Mouse (Mus musculus): ENCODE measurements around the gene Chic2. TPM values are rescaled to one million over a fixed set of nuclear protein-coding genes. Genes with fewer than 3 reads are reported as not detected.

The Chic2 gene
- polyA plus RNA-seq, 1 experiment from 2014 or later = 37.7 TPM

DNA sequence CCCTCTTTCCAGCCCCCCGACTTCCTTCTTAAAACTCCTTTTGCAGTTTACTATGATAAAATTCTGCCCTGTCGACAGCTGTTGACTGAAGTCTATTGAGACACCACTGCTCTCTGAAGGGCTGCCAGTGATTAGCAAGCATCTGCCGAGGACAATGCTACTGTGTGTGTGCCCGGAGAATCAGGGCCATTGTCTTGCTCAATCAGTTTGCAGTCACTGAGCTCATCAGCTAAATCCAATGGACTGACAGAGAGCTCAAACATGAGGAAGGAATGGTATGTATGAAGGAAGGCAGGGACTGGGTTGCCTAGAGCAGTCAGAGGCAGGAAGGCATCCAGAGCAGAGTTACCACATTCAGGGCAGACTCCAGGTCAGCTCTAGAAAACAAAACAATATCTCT, 18.6 kb upstream of the Chic2 start:
- no peaks in the 10 kb centered on the region for H3K36me3 ChIP-seq (ENCODE audit: poor library complexity, severe bottlenecking)
- no peak overlapping the region for H3K4me3 ChIP-seq
- H3K9me3 ChIP-seq (replicated peaks) = peaks cover 8% of the 10 kb centered on the region
- H3K4me1 ChIP-seq = peaks cover 14% of the 10 kb centered on the region
- no peak for ATAC-seq
- H3K27ac ChIP-seq = no peak overlapping the region
- 21% methylated on average over 4 of the region's 4 CpGs for WGBS
- H3K4me2 ChIP-seq = no peak overlapping the region
- peaks cover 71% of the 10 kb centered on the region for H3K27me3 ChIP-seq
- H3K9ac ChIP-seq = no peak overlapping the region

DNA sequence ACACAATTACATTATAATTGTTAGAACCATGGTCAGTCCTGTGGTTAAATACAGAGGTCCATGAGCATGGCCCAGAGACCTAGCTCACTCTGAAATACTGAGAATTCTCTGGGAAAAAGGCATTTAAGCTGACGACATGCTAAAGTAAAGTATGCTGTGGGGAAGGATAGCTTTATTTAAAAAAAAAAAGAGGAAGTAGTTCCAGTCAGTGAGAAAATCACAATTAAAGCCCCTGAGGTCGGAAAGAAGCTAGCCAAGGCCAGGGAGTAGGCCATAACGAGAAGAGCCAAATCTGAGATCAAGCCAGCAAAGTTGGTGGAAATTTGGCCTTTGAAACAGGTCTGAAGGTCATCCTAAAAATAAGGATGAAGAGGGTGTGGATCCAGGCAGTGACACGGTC, 6.5 kb upstream of the Chic2 start:
- 78% methylated on average over 4 of the region's 4 CpGs for WGBS
- ATAC-seq = no peak
- H3K36me3 ChIP-seq (ENCODE audit: poor library complexity, severe bottlenecking) = no peaks in the 10 kb centered on the region
- H3K4me3 ChIP-seq = no peak overlapping the region
- peaks cover 22% of the 10 kb centered on the region for H3K27me3 ChIP-seq
- no peak overlapping the region for H3K27ac ChIP-seq
- no peaks in the 10 kb centered on the region for H3K4me1 ChIP-seq
- no peak overlapping the region for H3K9ac ChIP-seq
- no peaks in the 10 kb centered on the region for H3K9me3 ChIP-seq (replicated peaks)
- no peak overlapping the region for H3K4me2 ChIP-seq

DNA sequence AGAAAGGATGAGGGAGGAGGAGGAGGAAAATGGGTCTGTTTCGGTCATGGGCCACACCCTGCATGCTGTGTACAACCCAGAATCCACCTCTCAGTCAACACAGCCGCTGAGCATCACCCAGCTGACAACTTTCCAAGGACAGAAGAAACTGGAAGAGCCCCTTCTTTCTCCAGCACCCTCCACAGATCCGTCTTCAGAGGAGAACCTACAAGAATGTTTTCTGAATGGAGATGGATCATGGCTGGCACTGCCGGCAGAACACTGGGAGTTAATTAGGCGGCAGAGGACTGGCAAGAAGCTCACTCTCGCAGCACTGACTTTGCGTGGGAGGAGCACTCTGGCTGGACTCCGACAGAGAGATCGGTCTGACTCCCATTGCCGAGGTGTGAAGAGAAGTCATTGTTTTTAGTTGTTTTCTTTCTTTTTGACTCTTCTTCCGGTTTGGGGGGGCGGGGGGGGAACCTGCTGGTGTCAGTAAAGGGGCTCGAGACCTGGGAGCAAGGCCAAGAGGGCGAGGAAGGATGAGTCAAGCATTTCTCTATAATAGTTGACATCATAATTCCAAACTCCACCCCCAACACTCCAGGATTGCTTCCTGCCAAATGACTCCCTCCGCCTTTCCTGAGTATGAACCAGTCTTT, 2.2 kb upstream of the Chic2 start:
- peaks cover 16% of the 10 kb centered on the region for H3K27me3 ChIP-seq
- H3K4me1 ChIP-seq = peaks cover 18% of the 10 kb centered on the region
- H3K4me3 ChIP-seq = no peak overlapping the region
- H3K9me3 ChIP-seq (replicated peaks) = no peaks in the 10 kb centered on the region
- no peak overlapping the region for H3K4me2 ChIP-seq
- WGBS = 57% methylated on average over 15 of the region's 15 CpGs
- no peak overlapping the region for H3K9ac ChIP-seq
- ATAC-seq = no peak
- no peak overlapping the region for H3K27ac ChIP-seq
- H3K36me3 ChIP-seq (ENCODE audit: poor library complexity, severe bottlenecking) = no peaks in the 10 kb centered on the region

DNA sequence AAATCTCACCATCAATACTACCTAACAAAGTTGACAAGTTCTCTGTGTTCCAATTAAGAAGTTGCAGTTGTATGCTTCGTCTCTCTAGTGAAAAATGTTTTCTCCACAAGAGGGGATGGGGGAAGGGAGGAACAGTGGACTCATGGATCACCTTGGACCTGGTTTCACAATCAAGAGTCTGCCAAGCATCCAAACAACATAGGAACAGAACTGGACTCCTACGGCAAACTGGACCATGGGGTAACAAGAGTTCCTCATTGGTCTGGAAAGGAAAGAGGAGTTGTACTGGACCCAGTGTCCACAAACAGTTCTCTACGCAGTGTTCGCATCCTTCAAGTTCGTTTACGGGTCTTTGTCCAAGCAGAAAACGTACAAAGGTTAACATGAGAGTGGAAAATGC, 797 bp upstream of the Chic2 start:
- H3K36me3 ChIP-seq (ENCODE audit: poor library complexity, severe bottlenecking) = peaks cover 3% of the 10 kb centered on the region; the same call in 1 of the 2 replicates
- no peak overlapping the region for H3K27ac ChIP-seq
- peaks cover 16% of the 10 kb centered on the region for H3K27me3 ChIP-seq
- H3K4me3 ChIP-seq = no peak overlapping the region
- H3K4me1 ChIP-seq = peaks cover 19% of the 10 kb centered on the region
- H3K9ac ChIP-seq = no peak overlapping the region
- WGBS = 91% methylated on average over 7 of the region's 7 CpGs
- H3K9me3 ChIP-seq (replicated peaks) = 0 out of 2 replicates have a peak, but pooled peaks cover 2% of the 10 kb centered on the region
- no peak for ATAC-seq
- no peak overlapping the region for H3K4me2 ChIP-seq

DNA sequence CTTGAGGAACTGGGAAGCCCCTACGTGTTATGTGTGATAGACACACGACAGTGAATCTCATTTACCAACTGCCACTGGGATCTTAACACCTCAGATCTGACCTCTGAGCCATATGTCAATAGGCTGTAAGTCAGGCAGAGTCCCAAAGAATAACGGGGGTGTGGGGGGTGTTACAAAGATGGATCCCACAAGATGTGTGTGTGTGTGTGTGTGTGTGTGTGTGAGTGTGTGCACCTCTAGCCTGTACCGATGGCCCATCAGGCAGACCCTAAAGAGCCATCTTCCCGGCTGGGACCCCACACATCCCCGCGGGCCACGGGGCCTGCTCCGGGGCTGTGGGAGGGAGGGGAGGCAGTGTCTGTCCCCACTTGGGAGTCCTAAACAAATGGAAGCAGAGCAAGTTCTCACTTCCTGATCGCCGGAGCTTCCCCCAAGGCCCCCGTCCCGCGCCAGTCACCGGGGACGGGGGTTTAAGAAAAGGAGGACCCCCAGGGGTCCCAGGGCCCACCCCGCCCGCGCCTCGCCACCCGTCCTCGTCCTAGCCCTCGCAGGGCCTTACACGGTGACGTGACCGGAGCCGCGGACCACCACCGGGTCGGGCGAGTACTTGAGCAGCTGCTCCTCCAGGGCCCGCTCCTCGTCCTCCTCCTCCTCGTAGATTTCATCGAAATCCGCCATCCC, 813 bp downstream of the Chic2 start:
- under 1% methylated on average over 30 of the region's 36 CpGs for WGBS
- peak overlapping the region; percentile 90 for H3K4me2 ChIP-seq
- peaks cover 3% of the 10 kb centered on the region; the same call in 1 of the 2 replicates for H3K36me3 ChIP-seq (ENCODE audit: poor library complexity, severe bottlenecking)
- H3K27me3 ChIP-seq = peaks cover 16% of the 10 kb centered on the region
- peak overlapping the region; percentile 98 for H3K4me3 ChIP-seq
- 0 out of 2 replicates have a peak, but pooled peaks cover 2% of the 10 kb centered on the region for H3K9me3 ChIP-seq (replicated peaks)
- ATAC-seq = peak; percentile 84
- peak overlapping the region; percentile 85 for H3K27ac ChIP-seq
- peak overlapping the region; percentile 98 for H3K9ac ChIP-seq
- peaks cover 19% of the 10 kb centered on the region for H3K4me1 ChIP-seq

DNA sequence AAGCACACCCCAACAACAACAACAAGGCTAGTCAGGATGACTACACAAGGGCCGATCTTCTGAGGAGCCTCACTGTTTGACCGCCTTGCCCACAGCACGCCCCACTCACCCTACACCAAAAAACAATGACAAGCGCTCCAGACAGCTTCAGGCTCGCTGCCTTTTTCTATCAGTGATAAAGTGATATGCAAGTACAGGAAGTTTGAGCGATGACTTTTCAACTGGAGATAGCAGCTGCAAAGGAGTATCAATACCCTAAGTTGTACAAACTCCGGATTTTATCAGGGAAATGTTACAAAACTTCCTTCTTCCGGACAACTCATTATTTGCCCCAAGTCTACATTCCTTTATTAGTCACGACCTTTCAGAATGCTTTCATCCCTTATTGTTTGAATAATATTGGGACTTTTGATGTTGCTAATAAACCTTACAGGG, 1.5 kb downstream of the Chic2 start:
- no peak overlapping the region for H3K27ac ChIP-seq
- peak overlapping the region; percentile 98 for H3K4me3 ChIP-seq
- no peak for ATAC-seq
- H3K36me3 ChIP-seq (ENCODE audit: poor library complexity, severe bottlenecking) = peaks cover 3% of the 10 kb centered on the region; the same call in 1 of the 2 replicates
- H3K9ac ChIP-seq = peak overlapping the region; percentile 98
- H3K9me3 ChIP-seq (replicated peaks) = 0 out of 2 replicates have a peak, but pooled peaks cover 2% of the 10 kb centered on the region
- H3K4me1 ChIP-seq = peaks cover 19% of the 10 kb centered on the region
- H3K4me2 ChIP-seq = peak overlapping the region; percentile 90
- peaks cover 16% of the 10 kb centered on the region for H3K27me3 ChIP-seq
- whole genome bisulfite sequencing = 53% methylated on average over 9 of the region's 9 CpGs

DNA sequence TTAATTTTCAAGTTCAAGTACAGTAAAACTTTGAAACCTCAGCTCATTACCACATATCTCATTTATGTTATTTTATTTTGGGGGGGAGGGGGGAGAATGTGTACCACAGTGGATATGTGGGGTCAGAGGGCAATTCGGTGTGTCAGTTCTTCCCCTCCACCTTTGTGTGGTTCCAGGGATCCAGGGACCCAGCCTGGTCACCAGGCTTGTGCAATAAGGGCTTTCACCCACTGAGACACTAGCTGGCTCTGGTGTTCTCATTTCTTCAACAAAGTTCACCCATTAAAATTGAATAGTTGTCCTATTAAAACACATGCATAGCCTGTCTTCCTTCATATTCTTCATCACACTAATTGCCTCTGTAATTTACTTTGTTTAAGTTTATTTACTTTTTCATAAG, 5.3 kb downstream of the Chic2 start:
- WGBS = 86% methylated on average over 1 of the region's 1 CpGs
- Histone ChIP-seq H3K27ac (no peak overlapping the region), H3K27me3 (no peaks in the 10 kb centered on the region), H3K4me1 (peaks cover 19% of the 10 kb centered on the region), H3K9me3 (replicated peaks) (0 out of 2 replicates have a peak, but pooled peaks cover 2% of the 10 kb centered on the region), H3K4me2 (no peak overlapping the region), H3K4me3 (no peak overlapping the region), H3K36me3 (ENCODE audit: poor library complexity, severe bottlenecking) (peaks cover 3% of the 10 kb centered on the region; the same call in 1 of the 2 replicates), H3K9ac (no peak overlapping the region)
- ATAC-seq = no peak

DNA sequence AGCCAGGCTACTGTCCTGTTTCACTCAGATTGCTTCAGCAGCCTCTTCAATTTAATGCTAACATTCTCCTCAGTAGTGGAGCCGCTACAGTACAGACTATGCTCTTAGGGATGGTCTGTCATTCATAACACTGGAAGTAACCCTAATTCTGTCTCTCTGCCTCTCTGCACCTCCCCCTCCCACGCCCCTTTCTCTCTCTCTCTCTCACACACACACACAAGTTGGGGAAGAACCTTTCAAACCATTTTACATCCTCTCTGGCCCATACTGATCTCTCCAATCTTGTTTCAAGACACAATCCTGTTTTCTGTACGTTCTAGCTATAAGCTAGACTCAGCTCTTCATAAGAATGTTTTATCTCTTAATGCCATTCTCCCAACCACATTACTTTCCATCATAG, 9.1 kb downstream of the Chic2 start:
- Histone ChIP-seq H3K9ac (no peak overlapping the region), H3K4me2 (no peak overlapping the region), H3K9me3 (replicated peaks) (no peaks in the 10 kb centered on the region), H3K27me3 (no peaks in the 10 kb centered on the region), H3K4me3 (no peak overlapping the region), H3K27ac (no peak overlapping the region), H3K36me3 (ENCODE audit: poor library complexity, severe bottlenecking) (0 out of 2 replicates have a peak, but pooled peaks cover 5% of the 10 kb centered on the region), H3K4me1 (no peaks in the 10 kb centered on the region)
- 86% methylated on average over 3 of the region's 3 CpGs for WGBS
- ATAC-seq = no peak

DNA sequence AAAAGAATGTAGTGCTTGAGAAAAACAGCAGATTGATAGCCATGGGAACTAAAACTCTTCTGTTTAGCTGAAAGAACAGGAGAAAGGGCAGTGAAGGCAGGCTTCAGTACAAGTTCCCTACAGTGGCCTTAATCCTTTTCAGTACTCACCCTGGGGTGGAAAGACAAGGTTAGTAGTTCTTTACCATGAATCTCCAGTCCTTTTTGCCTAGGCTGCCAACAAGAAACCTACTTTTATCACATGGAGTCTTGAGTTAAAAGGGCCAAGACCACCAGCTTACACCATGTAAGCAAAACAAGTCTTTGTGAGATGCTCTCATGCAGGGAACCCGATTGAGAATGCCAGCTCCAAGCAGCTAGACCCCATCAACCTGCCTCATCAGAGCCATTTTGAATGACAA, 29.8 kb downstream of the Chic2 start:
- no peaks in the 10 kb centered on the region for H3K9me3 ChIP-seq (replicated peaks)
- no peak overlapping the region for H3K4me3 ChIP-seq
- no peak overlapping the region; the same call in 1 of the 2 replicates for H3K27ac ChIP-seq
- no peak overlapping the region for H3K4me2 ChIP-seq
- WGBS = 23% methylated on average over 1 of the region's 1 CpGs
- peaks cover 33% of the 10 kb centered on the region for H3K4me1 ChIP-seq
- H3K9ac ChIP-seq = no peak overlapping the region
- 0 out of 2 replicates have a peak, but pooled peaks cover 3% of the 10 kb centered on the region for H3K36me3 ChIP-seq (ENCODE audit: poor library complexity, severe bottlenecking)
- peaks cover 17% of the 10 kb centered on the region; the same call in 1 of the 2 replicates for H3K27me3 ChIP-seq
- ATAC-seq = no peak

DNA sequence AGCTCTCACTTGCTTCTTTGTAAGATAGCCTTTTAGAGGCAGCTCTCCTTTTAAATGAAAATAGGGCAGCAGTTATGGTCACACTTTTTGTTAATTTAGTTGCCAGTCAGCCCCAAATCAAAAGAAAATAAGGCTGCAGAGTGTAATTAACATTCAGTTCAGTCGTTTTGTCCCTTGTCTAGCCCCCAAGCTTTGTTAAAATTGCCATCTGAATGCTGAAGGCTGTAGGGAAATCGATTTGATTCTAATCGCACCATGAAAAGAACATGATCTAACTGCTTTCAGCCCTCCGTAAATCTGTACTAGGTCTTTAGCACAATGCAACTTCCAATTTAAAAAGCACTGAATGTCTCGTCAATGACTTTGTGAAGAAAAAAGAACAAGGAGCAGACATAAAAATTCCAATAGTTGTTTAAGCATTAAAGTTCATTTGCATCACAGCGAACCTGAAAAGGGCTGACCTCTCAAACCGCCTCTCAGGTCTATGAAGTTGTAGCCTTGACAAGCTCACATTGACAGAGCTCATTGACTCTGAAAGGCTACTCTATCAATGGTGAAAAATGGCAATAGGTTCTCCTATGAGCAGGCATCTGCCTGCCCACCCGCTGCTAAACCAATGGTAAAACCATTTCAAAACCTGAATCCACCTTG, 31.7 kb downstream of the Chic2 start:
- Histone ChIP-seq H3K4me1 (peaks cover 33% of the 10 kb centered on the region), H3K36me3 (ENCODE audit: poor library complexity, severe bottlenecking) (peaks cover 8% of the 10 kb centered on the region), H3K9me3 (replicated peaks) (peaks cover 4% of the 10 kb centered on the region; the same call in 1 of the 2 replicates), H3K9ac (no peak overlapping the region), H3K27me3 (peaks cover 20% of the 10 kb centered on the region), H3K4me3 (no peak overlapping the region), H3K27ac (peak overlapping the region; percentile 31), H3K4me2 (peak overlapping the region; percentile 34)
- peak; percentile 75 for ATAC-seq
- WGBS = 3% methylated on average over 8 of the region's 8 CpGs

DNA sequence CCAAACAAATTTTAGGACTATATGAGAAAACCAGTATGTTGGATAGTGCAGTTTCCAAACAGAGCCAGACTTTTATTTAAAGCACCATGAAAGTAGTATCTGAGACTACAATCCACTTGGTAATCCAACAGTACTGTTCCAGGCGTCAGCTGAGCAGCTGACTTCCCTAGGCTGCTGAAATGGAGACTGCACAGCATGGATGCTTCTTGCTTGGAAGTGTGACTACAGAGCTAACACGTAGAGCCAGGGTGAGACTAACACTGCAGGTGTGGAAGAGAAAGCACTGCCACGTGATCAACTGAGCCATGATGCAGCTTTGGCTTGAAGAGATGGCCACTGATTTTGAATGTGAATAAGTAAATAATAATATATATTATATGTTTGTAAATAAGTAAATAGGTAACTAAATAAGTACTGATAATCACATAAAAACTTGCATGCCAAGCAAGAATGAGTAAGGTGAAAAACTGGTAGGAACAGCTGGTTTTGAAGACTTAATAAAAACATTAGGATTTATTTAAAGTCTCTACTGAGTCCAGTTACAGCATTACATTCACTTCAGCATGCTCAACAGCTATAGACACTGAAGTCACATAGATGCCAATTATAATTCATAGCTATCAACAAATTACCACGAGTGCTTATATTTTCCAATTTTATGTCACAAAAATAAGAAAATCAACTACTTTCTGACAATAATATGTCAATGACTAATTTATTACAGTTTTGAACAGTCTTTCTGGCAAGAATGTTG, 32.4 kb downstream of the Chic2 start:
- peak overlapping the region; percentile 34 for H3K4me2 ChIP-seq

More for the DNA sequence above, 32.4 kb downstream of the Chic2 start:
- WGBS = 17% methylated on average over 4 of the region's 4 CpGs
- Histone ChIP-seq H3K9ac (no peak overlapping the region), H3K27me3 (peaks cover 28% of the 10 kb centered on the region), H3K9me3 (replicated peaks) (peaks cover 6% of the 10 kb centered on the region; the same call in 1 of the 2 replicates), H3K36me3 (ENCODE audit: poor library complexity, severe bottlenecking) (peaks cover 11% of the 10 kb centered on the region), H3K27ac (peak overlapping the region; percentile 31), H3K4me3 (no peak overlapping the region), H3K4me1 (peaks cover 33% of the 10 kb centered on the region)
- peak; percentile 72; the same call in 1 of the 2 replicates for ATAC-seq
